Mouse (Mus musculus) kidney, embryonic 16.5 days (tissue): ENCODE data around the gene Mcat. TPM values are rescaled to one million over a fixed set of nuclear protein-coding genes. Genes with fewer than 3 reads are reported as not detected.

Experiments used
- ATAC-seq: fragments of 200-750 bp; cut with Nextera tagmentation; 2 replicates; pipeline ENCODE4 v1.8.0; 2017; ENCODE audit warnings: moderate TSS enrichment; ENCODE audit not compliant: low FRiP score, low TSS enrichment
- H3K27ac ChIP-seq: fragments of 300-500 bp; sonication (generic); 2 replicates; pipeline ENCODE4 v1.5.1; 2014; ENCODE audit warnings: low read length
- H3K27me3 ChIP-seq: fragments of 300-500 bp; sonication (generic); 2 replicates; pipeline ENCODE4 v1.6.1; 2014; ENCODE audit warnings: low read length, control low read depth, mixed read lengths; ENCODE audit not compliant: insufficient read depth
- H3K36me3 ChIP-seq: fragments of 300-500 bp; sonication (generic); 2 replicates; pipeline ENCODE4 v1.6.1; 2014; ENCODE audit warnings: low read length, control low read depth, mixed read lengths; ENCODE audit not compliant: insufficient read depth
- H3K4me1 ChIP-seq: fragments of 300-500 bp; sonication (generic); 2 replicates; pipeline ENCODE4 v1.6.1; 2014; ENCODE audit warnings: low read length, control low read depth, mixed read lengths; ENCODE audit not compliant: insufficient read depth
- H3K4me2 ChIP-seq: fragments of 300-500 bp; sonication (generic); replicated peaks from 2 replicates; pipeline ENCODE4 v1.6.1; 2014; ENCODE audit warnings: low read depth, low read length
- H3K4me3 ChIP-seq: fragments of 300-500 bp; sonication (generic); 2 replicates; pipeline ENCODE4 v1.5.1; 2014; ENCODE audit warnings: mild to moderate bottlenecking, low read length
- H3K9ac ChIP-seq: fragments of 300-500 bp; sonication (generic); replicated peaks from 2 replicates; pipeline ENCODE4 v1.6.1; 2014; ENCODE audit warnings: low read length
- H3K9me3 ChIP-seq: fragments of 300-500 bp; sonication (generic); 2 replicates; pipeline ENCODE4 v1.6.1; 2016; ENCODE audit warnings: low read length, control low read depth
- WGBS: fragments of 180-500 bp; shearing (Covaris S2); extraction: QIAGEN DNeasy Blood & Tissue Kit; methylation state at CpG from one replicate; pipeline ENCODE4 v1.1.7; 2014; 5-methylcytosine and 5-hydroxymethylcytosine counted together
- polyA plus RNA-seq: library from polyadenylated mRNA; unstranded; fragments of >200 nt; fragmentation: Nextera tagmentation; extraction: Ambion mirVana; gene quantifications from 2 replicates; pipeline ENCODE4 v1.2.1, GENCODE M21; 2015

Mcat gene
- polyA plus RNA-seq, 1 experiment from 2014 or later = 38.6 TPM

- Histone ChIP-seq H3K36me3 (peaks cover 71% of the 10 kb centered on the region), H3K27ac (no peak overlapping the region), H3K27me3 (no peaks in the 10 kb centered on the region), H3K9me3 (peaks cover 8% of the 10 kb centered on the region), H3K4me2 (no peak overlapping the region), H3K4me1 (no peaks in the 10 kb centered on the region), H3K4me3 (no peak overlapping the region), H3K9ac (no peak overlapping the region)
- no peak for ATAC-seq
- 74% methylated on average over 4 of the region's 4 CpGs for WGBS
Measured at GRCm38 (mm10) chr15:83582931-83583330, 19.3 kb upstream of the Mcat start.

GRCm38 (mm10) chr15:83576651-83577050 is 13.1 kb upstream of the Mcat start:
- no peaks in the 10 kb centered on the region for H3K9me3 ChIP-seq
- H3K36me3 ChIP-seq = peaks cover 68% of the 10 kb centered on the region
- H3K4me2 ChIP-seq = no peak overlapping the region
- no peak overlapping the region for H3K4me3 ChIP-seq
- ATAC-seq = no peak
- no peak overlapping the region for H3K27ac ChIP-seq
- WGBS = 88% methylated on average over 9 of the region's 9 CpGs
- H3K4me1 ChIP-seq = no peaks in the 10 kb centered on the region
- H3K9ac ChIP-seq = no peak overlapping the region
- no peaks in the 10 kb centered on the region for H3K27me3 ChIP-seq

- H3K9ac ChIP-seq = no peak overlapping the region
- H3K4me3 ChIP-seq = no peak overlapping the region
- H3K9me3 ChIP-seq = no peaks in the 10 kb centered on the region
- no peak overlapping the region for H3K4me2 ChIP-seq
- H3K36me3 ChIP-seq = peaks cover 57% of the 10 kb centered on the region
- no peak for ATAC-seq
- no peak overlapping the region for H3K27ac ChIP-seq
- H3K4me1 ChIP-seq = no peaks in the 10 kb centered on the region
- H3K27me3 ChIP-seq = no peaks in the 10 kb centered on the region
- 93% methylated on average over 8 of the region's 8 CpGs for WGBS
Measured at GRCm38 (mm10) chr15:83575543-83575942, 12.0 kb upstream of the Mcat start.

GRCm38 (mm10) chr15:83574731-83575351 is 11.3 kb upstream of the Mcat start:
- H3K4me1 ChIP-seq = no peaks in the 10 kb centered on the region
- no peak for ATAC-seq
- no peaks in the 10 kb centered on the region for H3K9me3 ChIP-seq
- WGBS = 71% methylated on average over 6 of the region's 6 CpGs
- no peaks in the 10 kb centered on the region for H3K27me3 ChIP-seq
- H3K4me2 ChIP-seq = no peak overlapping the region
- H3K27ac ChIP-seq = no peak overlapping the region
- H3K4me3 ChIP-seq = no peak overlapping the region
- H3K36me3 ChIP-seq = peaks cover 50% of the 10 kb centered on the region
- H3K9ac ChIP-seq = no peak overlapping the region

GRCm38 (mm10) chr15:83573606-83574005 is 10.0 kb upstream of the Mcat start:
- Histone ChIP-seq H3K9ac (no peak overlapping the region), H3K4me3 (no peak overlapping the region), H3K4me1 (no peaks in the 10 kb centered on the region), H3K27ac (no peak overlapping the region), H3K27me3 (no peaks in the 10 kb centered on the region), H3K4me2 (no peak overlapping the region), H3K9me3 (no peaks in the 10 kb centered on the region), H3K36me3 (peaks cover 43% of the 10 kb centered on the region)
- ATAC-seq = no peak
- 94% methylated on average over 12 of the region's 12 CpGs for WGBS

- no peaks in the 10 kb centered on the region for H3K4me1 ChIP-seq
- WGBS = 74% methylated on average over 4 of the region's 4 CpGs
- no peak overlapping the region for H3K4me3 ChIP-seq
Measured at GRCm38 (mm10) chr15:83572132-83572531, 8.5 kb upstream of the Mcat start.

GRCm38 (mm10) chr15:83571636-83572035 is 8.0 kb upstream of the Mcat start:
- Histone ChIP-seq H3K27me3 (no peaks in the 10 kb centered on the region), H3K9me3 (no peaks in the 10 kb centered on the region), H3K4me2 (no peak overlapping the region), H3K9ac (no peak overlapping the region), H3K27ac (no peak overlapping the region), H3K4me1 (no peaks in the 10 kb centered on the region), H3K4me3 (no peak overlapping the region), H3K36me3 (peaks cover 26% of the 10 kb centered on the region)
- WGBS = 88% methylated on average over 5 of the region's 5 CpGs
- ATAC-seq = no peak

More at GRCm38 (mm10) chr15:83572132-83572531, 8.5 kb upstream of the Mcat start:
- no peak overlapping the region for H3K4me2 ChIP-seq
- H3K27ac ChIP-seq = no peak overlapping the region
- no peak for ATAC-seq
- no peaks in the 10 kb centered on the region for H3K9me3 ChIP-seq
- peaks cover 31% of the 10 kb centered on the region for H3K36me3 ChIP-seq
- no peaks in the 10 kb centered on the region for H3K27me3 ChIP-seq
- H3K9ac ChIP-seq = no peak overlapping the region

- Histone ChIP-seq H3K27me3 (no peaks in the 10 kb centered on the region), H3K4me2 (no peak overlapping the region), H3K4me3 (no peak overlapping the region), H3K36me3 (peaks cover 16% of the 10 kb centered on the region), H3K4me1 (no peaks in the 10 kb centered on the region), H3K27ac (no peak overlapping the region), H3K9me3 (no peaks in the 10 kb centered on the region), H3K9ac (no peak overlapping the region)
- ATAC-seq = no peak
- 63% methylated on average over 2 of the region's 2 CpGs for WGBS
Measured at GRCm38 (mm10) chr15:83570641-83571040, 7.1 kb upstream of the Mcat start.

- H3K4me3 ChIP-seq = no peak overlapping the region
- H3K27me3 ChIP-seq = no peaks in the 10 kb centered on the region
- no peak overlapping the region for H3K27ac ChIP-seq
- ATAC-seq = no peak
- H3K36me3 ChIP-seq = peaks cover 6% of the 10 kb centered on the region
- H3K4me1 ChIP-seq = no peaks in the 10 kb centered on the region
- H3K9me3 ChIP-seq = no peaks in the 10 kb centered on the region
- H3K9ac ChIP-seq = no peak overlapping the region
- 65% methylated on average over 11 of the region's 11 CpGs for WGBS
- no peak overlapping the region for H3K4me2 ChIP-seq
Measured at GRCm38 (mm10) chr15:83569682-83570081, 6.1 kb upstream of the Mcat start.

- Histone ChIP-seq H3K9ac (no peak overlapping the region), H3K4me2 (no peak overlapping the region), H3K4me1 (peaks cover 5% of the 10 kb centered on the region), H3K4me3 (no peak overlapping the region), H3K36me3 (no peaks in the 10 kb centered on the region), H3K27me3 (no peaks in the 10 kb centered on the region), H3K9me3 (no peaks in the 10 kb centered on the region), H3K27ac (no peak overlapping the region)
- WGBS = 90% methylated on average over 5 of the region's 5 CpGs
- ATAC-seq = no peak
Measured at GRCm38 (mm10) chr15:83568544-83568943, 5.0 kb upstream of the Mcat start.
